Mouse (Mus musculus) embryonic facial prominence, embryonic 11.5 days (tissue): ENCODE data around the gene Atl3. TPM values are rescaled to one million over a fixed set of nuclear protein-coding genes. Genes with fewer than 3 reads are reported as not detected.

Experiments
- ATAC-seq: fragments of 200-750 bp; cut with Nextera tagmentation; replicated peaks from 2 replicates; pipeline ENCODE4 v1.8.0; 2017; ENCODE audit warnings: low read depth; ENCODE audit not compliant: insufficient number of reproducible peaks, low FRiP score, low TSS enrichment
- DNase-seq: peaks from one replicate; pipeline ENCODE4 v3.0.0-alpha.2; 2015; ENCODE audit warnings: low spot score
- H3K27ac ChIP-seq: fragments of 300-500 bp; sonication (generic); replicated peaks from 2 replicates; pipeline ENCODE4 v1.5.1; 2014; ENCODE audit warnings: mild to moderate bottlenecking, low read depth, low read length, control low read depth
- H3K27me3 ChIP-seq: fragments of 300-500 bp; sonication (generic); 2 replicates; pipeline ENCODE4 v1.6.1; 2014; ENCODE audit warnings: mild to moderate bottlenecking, low read length, moderate library complexity, mixed read lengths; ENCODE audit not compliant: control insufficient read depth, insufficient read depth
- H3K36me3 ChIP-seq: fragments of 300-500 bp; sonication (generic); replicated peaks from 2 replicates; pipeline ENCODE4 v1.6.1; 2014; ENCODE audit warnings: low read depth, mild to moderate bottlenecking, low read length, moderate library complexity, mixed read lengths; ENCODE audit not compliant: control insufficient read depth, insufficient read depth
- H3K4me1 ChIP-seq: fragments of 300-500 bp; sonication (generic); 2 replicates; pipeline ENCODE4 v1.6.1; 2014; ENCODE audit warnings: low read length, mixed read lengths; ENCODE audit not compliant: control insufficient read depth, insufficient read depth
- H3K4me2 ChIP-seq: fragments of 300-500 bp; sonication (generic); 2 replicates; pipeline ENCODE4 v1.6.1; 2014; ENCODE audit warnings: low read depth, mild to moderate bottlenecking, control low read depth, low read length, moderate library complexity
- H3K4me3 ChIP-seq: fragments of 300-500 bp; sonication (generic); 2 replicates; pipeline ENCODE4 v1.5.1; 2014; ENCODE audit warnings: low read depth, low read length, control low read depth
- H3K9ac ChIP-seq: fragments of 300-500 bp; sonication (generic); replicated peaks from 2 replicates; pipeline ENCODE4 v1.6.1; 2014; ENCODE audit warnings: mild to moderate bottlenecking, control low read depth, low read length
- H3K9me3 ChIP-seq: fragments of 300-500 bp; sonication (generic); replicated peaks from 2 replicates; pipeline ENCODE4 v1.6.1; 2016; ENCODE audit warnings: mild to moderate bottlenecking, low read length, inconsistent platforms, mixed read lengths; ENCODE audit not compliant: control insufficient read depth
- WGBS: fragments of 180-500 bp; shearing (Covaris S2); extraction: QIAGEN DNeasy Blood & Tissue Kit; methylation state at CpG from one replicate; pipeline ENCODE4 v1.1.7; 2014; 5-methylcytosine and 5-hydroxymethylcytosine counted together
- polyA plus RNA-seq: library from polyadenylated mRNA; unstranded; fragments of >200 nt; fragmentation: Nextera tagmentation; extraction: Ambion mirVana; gene quantifications from 2 replicates; pipeline ENCODE4 v1.2.1, GENCODE M21; 2014

Atl3 gene
- 9.4 and 11.9 TPM in 2 replicates for polyA plus RNA-seq

GRCm38 (mm10) chr19:7493352-7494186 lies at the start of gene Atl3:
Atl3 (plus strand) TSS chr19:7494040.
- H3K4me3 ChIP-seq: peak within 1 kb of the TSS; percentile 43
- H3K4me1 ChIP-seq: no peaks in the 10 kb centered on the region
- H3K27me3 ChIP-seq: no peaks in the 10 kb centered on the region
- peak within 1 kb of the TSS; percentile 72 for H3K27ac ChIP-seq
- DNase-seq (no peak), ATAC-seq (no peak)
- H3K9ac ChIP-seq: peak within 1 kb of the TSS; percentile 62
- H3K9me3 ChIP-seq: no peaks in the 10 kb centered on the region
- no peaks in the 10 kb centered on the region for H3K36me3 ChIP-seq
- peak within 1 kb of the TSS; percentile 52 for H3K4me2 ChIP-seq
- WGBS: 29% methylated on average over 31 of the region's 31 CpGs

- Histone ChIP-seq H3K27me3 (no peaks in the 10 kb centered on the region), H3K4me1 (no peaks in the 10 kb centered on the region), H3K27ac (no peak overlapping the region), H3K4me3 (no peak overlapping the region), H3K9me3 (no peaks in the 10 kb centered on the region), H3K9ac (no peak overlapping the region), H3K36me3 (no peaks in the 10 kb centered on the region), H3K4me2 (no peak overlapping the region)
- WGBS: 84% methylated on average over 2 of the region's 2 CpGs
- DNase-seq: no peak
- no peak for ATAC-seq
These were observed 48.7 kb upstream of the Atl3 start for GRCm38 (mm10) chr19:7445105-7445504.

- H3K27ac ChIP-seq: no peak overlapping the region
- H3K27me3 ChIP-seq: no peaks in the 10 kb centered on the region
- no peaks in the 10 kb centered on the region for H3K9me3 ChIP-seq
- no peaks in the 10 kb centered on the region for H3K4me1 ChIP-seq
- DNase-seq (no peak), ATAC-seq (no peak)
- no peak overlapping the region for H3K4me3 ChIP-seq
- no peak overlapping the region for H3K9ac ChIP-seq
- no peaks in the 10 kb centered on the region for H3K36me3 ChIP-seq
- no peak overlapping the region for H3K4me2 ChIP-seq
- WGBS: 82% methylated on average over 1 of the region's 1 CpGs
These were observed 48.2 kb upstream of the Atl3 start for GRCm38 (mm10) chr19:7445596-7445995.

- no peak for DNase-seq
- H3K27ac ChIP-seq: no peak overlapping the region
- H3K9me3 ChIP-seq: no peaks in the 10 kb centered on the region
- H3K4me1 ChIP-seq: no peaks in the 10 kb centered on the region
- no peak overlapping the region for H3K4me3 ChIP-seq
- no peaks in the 10 kb centered on the region for H3K27me3 ChIP-seq
- no peak overlapping the region for H3K4me2 ChIP-seq
- 78% methylated on average over 2 of the region's 2 CpGs for WGBS
- ATAC-seq: no peak
- no peak overlapping the region for H3K9ac ChIP-seq
- H3K36me3 ChIP-seq: no peaks in the 10 kb centered on the region
These were observed 37.0 kb upstream of the Atl3 start for GRCm38 (mm10) chr19:7456803-7457202.

- Histone ChIP-seq H3K4me1 (no peaks in the 10 kb centered on the region), H3K4me2 (no peak overlapping the region), H3K27me3 (no peaks in the 10 kb centered on the region), H3K36me3 (no peaks in the 10 kb centered on the region), H3K27ac (no peak overlapping the region), H3K9ac (no peak overlapping the region), H3K4me3 (no peak overlapping the region), H3K9me3 (no peaks in the 10 kb centered on the region)
- no peak for ATAC-seq
- DNase-seq: no peak
These were observed 34.9 kb upstream of the Atl3 start for GRCm38 (mm10) chr19:7458901-7459300.

- ATAC-seq: no peak
- Histone ChIP-seq H3K36me3 (no peaks in the 10 kb centered on the region), H3K9me3 (no peaks in the 10 kb centered on the region), H3K4me1 (no peaks in the 10 kb centered on the region), H3K4me2 (no peak overlapping the region), H3K4me3 (no peak overlapping the region), H3K9ac (no peak overlapping the region), H3K27ac (no peak overlapping the region), H3K27me3 (no peaks in the 10 kb centered on the region)
- 95% methylated on average over 2 of the region's 2 CpGs for WGBS
- no peak for DNase-seq
These were observed 34.5 kb upstream of the Atl3 start for GRCm38 (mm10) chr19:7459370-7459769.

- Histone ChIP-seq H3K9me3 (no peaks in the 10 kb centered on the region), H3K4me3 (no peak overlapping the region), H3K27ac (no peak overlapping the region), H3K4me2 (no peak overlapping the region), H3K4me1 (no peaks in the 10 kb centered on the region), H3K27me3 (no peaks in the 10 kb centered on the region), H3K36me3 (no peaks in the 10 kb centered on the region), H3K9ac (no peak overlapping the region)
- DNase-seq: no peak
- ATAC-seq: no peak
These were observed 25.9 kb upstream of the Atl3 start for GRCm38 (mm10) chr19:7467915-7468314.

GRCm38 (mm10) chr19:7470643-7471042 lies 23.2 kb upstream of the Atl3 start:
- no peaks in the 10 kb centered on the region for H3K9me3 ChIP-seq
- no peaks in the 10 kb centered on the region for H3K36me3 ChIP-seq
- H3K4me1 ChIP-seq: no peaks in the 10 kb centered on the region
- H3K9ac ChIP-seq: no peak overlapping the region
- WGBS: 92% methylated on average over 2 of the region's 2 CpGs
- no peak overlapping the region for H3K27ac ChIP-seq
- no peak overlapping the region for H3K4me3 ChIP-seq
- no peak overlapping the region for H3K4me2 ChIP-seq
- no peak for DNase-seq
- ATAC-seq: no peak
- H3K27me3 ChIP-seq: no peaks in the 10 kb centered on the region
